In the genomic region with DNA sequence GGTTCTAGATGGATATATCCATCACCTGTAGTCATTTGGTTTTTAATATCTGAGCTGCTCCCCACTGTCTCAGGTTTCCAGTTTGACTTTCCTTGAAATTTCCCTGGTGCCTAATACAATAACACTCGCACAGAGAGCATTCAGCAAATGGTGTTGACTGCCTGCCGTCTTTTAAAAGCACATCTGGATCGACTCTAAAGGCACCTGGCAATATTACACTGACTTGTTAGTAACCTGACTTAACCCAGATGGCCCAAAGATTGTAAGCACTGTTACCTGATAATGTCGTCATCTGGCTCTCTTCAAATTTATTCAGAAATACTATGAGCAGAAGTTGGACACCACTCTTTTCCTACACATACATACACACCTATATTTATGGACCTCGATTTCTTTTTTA, we compare ENCODE assay signal across 25 mouse cellular contexts.
DNase-seq lines count a peak whose midpoint lies in the region; ATAC-seq lines count a peak whose summit lies in the region.
"Had no signal": no experiment of that assay in that cellular context is flagged by ENCODE, and none has a peak within 500 bp of the region (broad histone marks: within the 10 kb centered on the region; RNA-seq: fewer than 3 reads in every experiment).

No protein-coding gene starts in this region.

- no peak overlapping the region for H3K9ac ChIP-seq in limb, embryonic 13.5 days
- H3K9ac ChIP-seq: embryonic facial prominence, embryonic 12.5 days; forebrain, embryonic 15.5 days; hindbrain, embryonic 12.5 days; intestine, embryonic 15.5 days had no signal

- no peaks in the 10 kb centered on the region for H3K9me3 ChIP-seq in limb, embryonic 13.5 days
- H3K9me3 ChIP-seq: embryonic facial prominence, embryonic 12.5 days; forebrain, embryonic 15.5 days; G1E; hindbrain, embryonic 12.5 days; intestine, embryonic 15.5 days had no signal

- no peak overlapping the region for H3K4me3 ChIP-seq in limb, embryonic 13.5 days
- H3K4me3 ChIP-seq: embryonic facial prominence, embryonic 12.5 days; forebrain, embryonic 15.5 days; gastrocnemius, adult 2 months; hindbrain, embryonic 12.5 days; intestine, embryonic 15.5 days had no signal

- H3K4me2 ChIP-seq in limb, embryonic 13.5 days (replicated peaks) = no peak overlapping the region
- H3K4me2 ChIP-seq: embryonic facial prominence, embryonic 12.5 days; forebrain, embryonic 15.5 days; hindbrain, embryonic 12.5 days; intestine, embryonic 15.5 days had no signal

- no peaks in the 10 kb centered on the region for H3K4me1 ChIP-seq in limb, embryonic 13.5 days
- H3K4me1 ChIP-seq: embryonic facial prominence, embryonic 12.5 days; forebrain, embryonic 15.5 days; hindbrain, embryonic 12.5 days; intestine, embryonic 15.5 days had no signal

- H3K36me3 ChIP-seq in limb, embryonic 13.5 days = no peaks in the 10 kb centered on the region
- H3K36me3 ChIP-seq: embryonic facial prominence, embryonic 12.5 days; forebrain, embryonic 15.5 days; G1E; hindbrain, embryonic 12.5 days; intestine, embryonic 15.5 days had no signal

- H3K27me3 ChIP-seq in limb, embryonic 13.5 days = no peaks in the 10 kb centered on the region
- H3K27me3 ChIP-seq: embryonic facial prominence, embryonic 12.5 days; forebrain, embryonic 15.5 days; hindbrain, embryonic 12.5 days; intestine, embryonic 15.5 days had no signal

- 33% methylated on average over 5 of the region's 5 CpGs for WGBS in limb, embryonic 13.5 days

- no peak overlapping the region for H3K27ac ChIP-seq in limb, embryonic 13.5 days
- H3K27ac ChIP-seq: embryonic facial prominence, embryonic 12.5 days; forebrain, embryonic 15.5 days; gastrocnemius, adult 2 months; hindbrain, embryonic 12.5 days; intestine, embryonic 15.5 days had no signal

- peak; percentile 71 for ATAC-seq in limb, embryonic 13.5 days (ENCODE audit: low FRiP score, low read depth)
- no peak for ATAC-seq in granulocyte monocyte progenitor cell, adult 5-6 weeks (replicated peaks; ENCODE audit: poor library complexity, severe bottlenecking)
- ATAC-seq: CD4-positive, CD25-positive, alpha-beta regulatory T cell, adult 4 months; forebrain, embryonic 15.5 days; hindbrain, embryonic 16.5 days had no signal

- DNase-seq in embryo, embryonic 10 days (ENCODE audit: low spot score) = peak; percentile 10
- no peak for DNase-seq in embryo, embryonic 9.5 days (ENCODE audit: extremely low spot score)
- DNase-seq in embryo, embryonic 11.5 days (ENCODE audit: low read depth, low spot score) = peak; percentile 24
- peak; percentile 30 for DNase-seq in hindlimb bud, embryonic 11.5 days (ENCODE audit: extremely low spot score, low read depth, low spot score)
- no peak for DNase-seq in urinary bladder, postnatal 10 days (ENCODE audit: low spot score)
- DNase-seq in cerebellum, postnatal 14 days = no peak
- DNase-seq: adrenal gland, postnatal 10 days; B cell, adult 2 months; cerebellum, adult 11 months; cerebellum, adult 8-10 months; cerebellum, postnatal 36 days; gastrocnemius, adult 2 months; gastrocnemius, postnatal 25 days; heart, adult 11 months; heart, postnatal 4 days; kidney, adult 18-20 months had no signal

Comparison
In these comparisons a context has a peak if more than half of its experiments do, and no peak if none do; other contexts are left out.
1. DNase-seq: peak in embryo, embryonic 10 days (single experiment), embryo, embryonic 11.5 days (single experiment) and hindlimb bud, embryonic 11.5 days (single experiment); none in embryo, embryonic 9.5 days (single experiment), urinary bladder, postnatal 10 days (single experiment) and cerebellum, postnatal 14 days (0 of 2).